Mouse (Mus musculus) C2C12 (cell line): ENCODE results near the gene Ffar3.

Source experiments
- MYOD1 ChIP-seq: IDR thresholded peaks from one replicate; pipeline ENCODE4 v1.6.1; 2011; ENCODE audit warnings: low read depth; ENCODE audit not compliant: control insufficient read depth, insufficient read length
- MYOG ChIP-seq: IDR thresholded peaks from one replicate; pipeline ENCODE4 v1.6.1; 2011; ENCODE audit not compliant: control insufficient read depth, insufficient read length; ENCODE audit errors: extremely low read depth
- USF1 ChIP-seq: IDR thresholded peaks from one replicate; pipeline ENCODE4 v1.6.1; 2011; ENCODE audit warnings: low read depth, mild to moderate bottlenecking, control low read depth, moderate library complexity

GRCm38 (mm10) chr7:30842092-30842491, 13.9 kb downstream of the Ffar3 start:
- no peak for TF ChIP-seq USF1
- TF ChIP-seq MYOG = no peak
- TF ChIP-seq MYOD1 = no peak
